Mouse (Mus musculus) mouse trophoblast stem cell (cell line): ENCODE measurements around the gene Kcnh7.
"Not testable (repeated sequence)": the region's sequence is repeated elsewhere in the genome, so short reads cannot be mapped to it uniquely, and the experiment has no call there.

ENCODE experiments used
- in situ Hi-C, 2 experiments: fragments of 300-500 bp; cut with MseI, MboI; formaldehyde crosslinking; loops; 2 replicates in 1 of 2; 3 replicates in 1 of 2; pipeline ENCODE4 v1.15.1; 2025

Kcnh7 gene

GRCm38 (mm10) chr2:62718411-62718810, 465.7 kb downstream of the Kcnh7 start:
- in situ Hi-C loops, result no loop called here

DNA sequence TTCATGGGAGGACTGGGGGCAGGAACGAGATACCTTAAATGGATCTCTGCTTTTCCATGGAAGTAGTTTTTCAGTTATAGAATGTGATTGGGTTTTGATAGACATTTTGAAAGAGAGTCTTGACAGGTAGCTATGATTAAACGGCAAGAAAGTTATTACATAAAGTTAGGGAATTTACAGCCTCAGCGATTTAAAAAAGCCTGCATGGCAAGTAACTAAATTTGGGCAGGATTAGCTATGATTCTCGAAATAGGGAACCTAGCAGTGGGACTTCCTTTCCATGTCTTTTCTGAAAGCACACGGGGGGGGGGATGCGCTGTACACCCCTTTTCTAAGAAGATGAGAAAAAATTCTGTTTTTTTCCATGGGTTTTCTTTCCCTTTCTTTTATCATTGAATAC, 466.8 kb downstream of the Kcnh7 start:
- in situ Hi-C loops, result no loop called here

DNA sequence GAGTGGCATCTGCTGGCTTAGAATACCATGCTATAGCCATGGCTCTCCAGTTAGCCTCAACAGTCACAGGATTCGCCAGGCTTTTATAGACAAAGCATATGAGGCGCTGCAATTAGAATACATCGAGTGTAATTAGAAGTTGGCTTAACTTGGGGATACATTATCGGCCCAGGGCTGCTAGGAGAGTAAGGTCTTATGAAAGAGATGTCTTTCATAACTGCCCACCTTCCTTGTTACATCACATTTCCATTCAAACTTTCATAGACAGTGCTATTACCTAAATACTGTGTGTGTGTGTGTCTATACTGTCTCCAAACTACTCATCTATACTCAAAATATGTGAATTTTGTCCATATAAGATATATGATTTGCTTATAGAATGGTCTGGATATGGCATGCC, 468.8 kb downstream of the Kcnh7 start:
- in situ Hi-C loops, result no loop called here

GRCm38 (mm10) chr2:62714362-62714761, 469.7 kb downstream of the Kcnh7 start:
- in situ Hi-C loops, result not testable (repeated sequence)

DNA sequence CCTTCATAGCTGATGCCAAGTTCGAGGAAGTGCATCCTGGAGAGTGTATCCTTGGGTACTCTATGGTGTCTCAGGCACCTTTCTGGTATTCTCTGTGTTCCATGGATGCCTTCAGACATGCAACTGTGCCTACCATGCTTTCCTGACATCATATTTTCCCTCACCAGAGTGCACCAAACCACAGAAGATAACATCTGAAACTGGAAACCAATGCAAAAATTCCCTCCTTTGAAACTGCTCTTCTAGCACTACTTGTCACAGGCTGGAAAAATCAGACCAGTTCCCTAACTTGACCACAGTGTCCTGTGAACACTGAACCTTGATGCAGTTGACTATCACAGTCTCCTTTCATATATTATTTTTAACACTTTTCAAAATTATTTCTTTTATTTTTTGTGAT, 474.5 kb downstream of the Kcnh7 start:
- in situ Hi-C loops, result no loop called here

GRCm38 (mm10) chr2:62706313-62706712, 477.8 kb downstream of the Kcnh7 start:
- in situ Hi-C loops, result no loop called here

GRCm38 (mm10) chr2:62685934-62686333, 498.2 kb downstream of the Kcnh7 start:
- in situ Hi-C loops, result no loop called here

DNA sequence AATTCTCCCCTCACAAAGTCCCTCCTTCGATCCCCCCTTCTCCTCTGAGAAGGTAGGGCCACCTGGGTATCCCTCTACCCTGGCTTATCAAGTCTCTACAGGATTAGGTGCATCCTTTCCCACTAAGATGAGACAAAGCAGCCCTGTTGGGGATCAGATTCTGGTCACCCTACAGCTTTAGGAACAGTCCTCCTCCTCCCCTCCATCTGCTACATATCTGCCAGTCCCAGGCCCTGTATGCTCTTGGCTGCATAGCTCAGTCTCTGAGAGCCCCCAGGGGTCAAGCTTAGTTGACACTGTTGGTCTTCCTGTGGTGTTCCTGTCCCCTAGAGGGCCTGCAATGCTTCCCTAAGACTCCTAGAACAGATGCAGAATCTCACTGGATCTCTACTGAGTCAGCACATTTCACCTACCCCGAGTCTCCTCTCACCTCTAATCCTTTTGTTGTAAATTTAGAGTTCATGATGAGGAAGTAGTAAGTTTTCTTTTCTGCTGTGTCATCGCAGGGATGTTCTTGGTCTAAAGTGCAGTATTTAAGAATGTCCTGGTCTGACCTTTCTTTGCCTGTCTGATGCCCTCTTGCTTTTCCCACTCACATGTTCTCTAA, 499.0 kb downstream of the Kcnh7 start:
- in situ Hi-C loops, result no loop called here

GRCm38 (mm10) chr2:62681667-62682066, 502.4 kb downstream of the Kcnh7 start:
- in situ Hi-C loops, result no loop called here

- in situ Hi-C loops, result no loop called here
Observed at GRCm38 (mm10) chr2:62672788-62673187, 511.3 kb downstream of the Kcnh7 start.

GRCm38 (mm10) chr2:62670767-62671166, 513.3 kb downstream of the Kcnh7 start:
- in situ Hi-C loops, result no loop called here

DNA sequence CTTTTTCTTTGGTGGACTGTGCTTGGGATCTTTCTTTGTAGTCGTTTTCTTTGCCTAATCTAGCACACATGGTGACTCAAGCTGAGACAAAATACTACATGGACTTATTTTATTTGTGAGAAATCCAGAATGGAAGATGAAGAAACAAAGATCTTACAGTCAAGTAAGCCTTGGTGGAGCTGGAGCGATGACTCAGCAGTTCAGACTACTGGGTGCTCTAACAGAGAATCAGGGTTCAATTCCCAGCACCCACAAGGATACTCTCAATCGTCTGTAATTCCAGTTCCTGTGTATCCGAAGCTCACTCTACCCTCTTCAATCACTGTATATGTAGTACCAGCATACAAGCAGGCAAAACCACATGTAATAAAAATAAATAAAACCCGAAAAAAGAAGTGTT, 513.8 kb downstream of the Kcnh7 start:
- in situ Hi-C loops, result no loop called here

DNA sequence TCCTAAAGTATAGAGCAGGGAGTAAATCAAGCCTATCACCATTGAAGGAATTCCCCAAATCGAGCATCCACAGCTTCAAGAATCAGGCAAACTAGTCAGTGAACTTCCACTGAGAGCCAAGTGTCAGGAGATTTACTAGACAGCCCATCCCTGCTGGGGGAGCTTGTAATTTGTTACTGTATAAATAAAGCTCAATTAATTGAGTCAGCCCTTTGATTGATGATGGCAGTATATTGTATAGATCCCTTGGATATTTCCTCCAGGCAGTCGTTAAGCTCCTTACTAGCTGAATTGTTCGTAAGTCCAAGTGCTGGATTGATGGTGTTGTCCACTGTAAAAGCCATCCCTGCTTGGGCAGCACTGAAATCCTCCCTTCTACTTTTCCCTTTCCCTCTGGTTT, 514.2 kb downstream of the Kcnh7 start:
- in situ Hi-C loops, result no loop called here

DNA sequence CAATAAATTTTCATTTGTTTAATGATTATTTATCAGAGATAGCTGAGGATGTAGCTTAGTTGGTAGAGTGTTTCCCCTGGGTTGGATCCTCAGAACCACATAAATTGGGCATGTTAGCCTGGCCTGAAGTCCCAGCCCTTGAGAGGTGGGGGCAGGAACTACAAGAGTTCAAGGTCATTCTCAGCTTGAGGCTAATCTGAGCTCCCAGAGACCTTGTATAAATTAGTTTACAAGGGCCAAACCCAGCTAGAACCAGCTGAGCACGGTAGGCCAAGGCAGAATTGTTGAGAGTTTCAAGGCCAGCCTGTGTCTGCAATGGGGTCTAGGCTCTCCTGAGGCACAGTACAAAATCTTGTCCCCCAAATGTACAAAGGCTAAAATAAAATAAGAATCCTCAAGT, 518.6 kb downstream of the Kcnh7 start:
- in situ Hi-C loops, result no loop called here

GRCm38 (mm10) chr2:62664839-62665238, 519.2 kb downstream of the Kcnh7 start:
- in situ Hi-C loops, result no loop called here

DNA sequence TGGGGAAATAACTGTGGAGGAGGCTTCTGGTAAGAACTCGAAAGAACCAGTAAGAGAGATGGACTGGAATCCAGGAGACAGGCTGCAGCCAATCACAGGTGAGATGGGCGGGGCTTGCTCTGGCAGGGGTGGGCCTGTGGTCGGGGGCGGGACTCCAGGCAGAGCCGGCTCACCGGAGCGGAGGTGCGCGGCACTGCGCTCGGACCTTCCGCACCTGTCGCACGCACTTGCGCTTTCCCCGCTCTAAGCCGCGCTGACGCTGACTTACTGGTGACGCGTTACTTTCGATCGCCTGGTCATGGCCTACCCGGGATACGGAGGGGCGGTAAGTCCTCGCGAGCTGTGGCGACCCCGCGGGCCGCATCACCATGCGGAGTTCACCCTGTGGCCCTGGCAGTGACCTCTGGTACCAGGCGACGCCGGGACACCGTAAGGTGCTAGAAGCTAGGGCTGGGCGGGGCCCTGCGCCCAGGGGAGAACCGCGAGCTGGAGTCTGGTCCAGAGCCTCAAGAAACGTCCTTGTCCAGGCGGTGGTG, 519.9 kb downstream of the Kcnh7 start, which contains the start of gene Gca:
Gca (plus strand) TSS at position 151 of the 536 bp plus-strand sequence.
- in situ Hi-C loops, result no loop called here

- in situ Hi-C loops, result no loop called here
Observed at GRCm38 (mm10) chr2:62662560-62662959, 521.5 kb downstream of the Kcnh7 start.

DNA sequence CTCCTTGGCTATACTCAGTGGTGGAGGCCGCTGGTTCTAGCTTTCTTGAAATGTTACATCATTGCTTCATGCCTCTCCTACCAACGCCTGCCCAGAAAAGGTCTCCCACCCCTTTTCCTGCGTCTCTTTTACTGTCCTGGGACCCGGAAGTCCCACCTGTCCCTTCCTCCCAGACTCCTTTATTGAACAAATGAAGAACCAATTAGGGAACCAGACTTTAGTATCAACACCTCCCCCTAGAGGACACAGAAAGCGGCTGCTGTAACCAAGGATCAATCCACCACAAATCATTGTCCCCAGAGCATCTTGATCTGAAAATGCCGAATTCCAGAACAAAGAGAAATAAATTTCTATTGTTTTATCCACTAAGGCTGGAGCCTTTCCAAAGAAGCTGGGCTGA, 523.5 kb downstream of the Kcnh7 start:
- in situ Hi-C loops, result no loop called here

- in situ Hi-C loops, result no loop called here
Observed at GRCm38 (mm10) chr2:62656072-62656471, 528.0 kb downstream of the Kcnh7 start.

DNA sequence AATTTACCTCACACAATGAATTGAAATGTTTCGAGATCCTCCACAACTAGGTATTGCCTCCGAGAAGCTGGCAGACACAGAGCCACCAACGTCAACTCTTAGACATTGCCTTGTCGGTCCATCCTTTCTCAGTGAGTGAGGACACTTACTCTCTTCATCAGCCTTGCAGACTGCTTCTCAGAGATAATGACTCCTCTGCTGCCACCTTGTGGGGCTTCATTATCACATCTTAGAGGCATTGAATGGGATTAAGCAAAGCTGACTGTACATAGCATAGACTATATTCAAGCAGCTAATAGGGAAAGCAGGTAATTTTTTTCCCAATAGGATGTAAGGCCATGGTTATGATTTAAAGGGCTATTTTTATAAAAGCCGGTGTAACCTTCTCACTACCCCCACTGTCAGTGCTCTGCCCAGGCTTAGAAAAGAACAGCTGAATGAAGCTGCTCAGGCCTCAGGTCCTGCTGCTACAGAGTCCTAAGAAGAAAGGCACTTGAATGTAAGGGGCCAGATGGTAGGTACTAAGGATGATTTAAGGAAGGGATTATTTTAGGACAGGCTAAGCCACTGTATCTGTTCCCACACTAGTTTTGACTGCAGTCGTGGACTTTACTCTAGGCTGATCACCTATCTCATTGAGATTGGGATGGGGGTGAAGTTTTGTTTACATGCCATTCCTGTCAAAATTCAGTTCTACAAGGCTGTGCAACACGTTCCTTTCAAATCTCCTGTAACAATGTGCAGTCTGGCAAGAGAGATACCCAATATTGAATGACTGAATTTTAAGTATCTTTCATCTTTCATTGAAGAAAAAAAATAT, 529.4 kb downstream of the Kcnh7 start:
- in situ Hi-C loops, result no loop called here

DNA sequence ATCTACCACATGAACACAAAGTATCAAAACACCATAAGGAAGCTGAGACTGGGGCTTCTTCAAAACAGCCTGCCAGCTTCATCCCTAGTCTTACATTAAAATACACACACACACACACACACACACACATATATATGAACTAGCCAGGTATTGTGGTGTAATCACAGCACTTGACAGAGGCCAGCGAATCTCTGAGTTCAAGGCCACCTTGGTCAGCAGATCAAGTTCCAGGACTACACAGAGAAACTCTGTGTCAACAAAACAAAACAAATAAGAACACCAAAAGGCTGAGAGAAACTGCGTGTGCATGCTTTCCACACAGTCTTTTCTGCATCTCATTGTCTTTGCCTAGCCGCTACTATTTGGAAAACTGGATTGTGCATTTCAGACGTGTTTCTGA, 531.6 kb downstream of the Kcnh7 start:
- in situ Hi-C loops, result no loop called here

DNA sequence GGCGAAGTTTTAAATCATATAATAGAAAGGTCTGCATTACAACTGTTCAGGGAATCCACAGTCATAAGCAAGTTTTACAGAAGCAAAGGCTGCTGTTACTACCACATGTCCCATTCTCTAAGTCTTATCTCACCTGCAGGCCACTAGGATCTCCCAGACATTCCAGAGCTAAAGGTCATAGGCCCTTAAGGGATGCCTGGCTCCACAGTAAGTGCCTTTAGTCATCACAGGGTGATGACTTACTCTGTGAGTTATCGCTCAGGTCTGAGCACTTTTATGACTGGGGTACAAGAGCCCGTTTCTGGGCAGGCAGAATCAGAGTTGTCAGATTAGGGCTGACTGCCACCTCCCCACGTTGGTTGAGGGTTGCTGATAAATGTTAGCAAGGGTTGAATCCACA, 532.2 kb downstream of the Kcnh7 start:
- in situ Hi-C loops, result no loop called here

- in situ Hi-C loops, result no loop called here
Observed at GRCm38 (mm10) chr2:62646671-62647289, 537.3 kb downstream of the Kcnh7 start.
